Mouse (Mus musculus) c-Kit-positive CD71-negative TER-119-negative erythroid progenitor cells, embryonic 14.5 days (primary cell): Measurements from ENCODE around the gene Ncapg.
"Not testable (repeated sequence)": the region's sequence is repeated elsewhere in the genome, so short reads cannot be mapped to it uniquely, and the experiment has no call there.

Experiments
- DNase-seq: peaks from one replicate; pipeline ENCODE4 v3.0.0-alpha.2; 2013; ENCODE audit warnings: low read depth

Gene Ncapg

DNA sequence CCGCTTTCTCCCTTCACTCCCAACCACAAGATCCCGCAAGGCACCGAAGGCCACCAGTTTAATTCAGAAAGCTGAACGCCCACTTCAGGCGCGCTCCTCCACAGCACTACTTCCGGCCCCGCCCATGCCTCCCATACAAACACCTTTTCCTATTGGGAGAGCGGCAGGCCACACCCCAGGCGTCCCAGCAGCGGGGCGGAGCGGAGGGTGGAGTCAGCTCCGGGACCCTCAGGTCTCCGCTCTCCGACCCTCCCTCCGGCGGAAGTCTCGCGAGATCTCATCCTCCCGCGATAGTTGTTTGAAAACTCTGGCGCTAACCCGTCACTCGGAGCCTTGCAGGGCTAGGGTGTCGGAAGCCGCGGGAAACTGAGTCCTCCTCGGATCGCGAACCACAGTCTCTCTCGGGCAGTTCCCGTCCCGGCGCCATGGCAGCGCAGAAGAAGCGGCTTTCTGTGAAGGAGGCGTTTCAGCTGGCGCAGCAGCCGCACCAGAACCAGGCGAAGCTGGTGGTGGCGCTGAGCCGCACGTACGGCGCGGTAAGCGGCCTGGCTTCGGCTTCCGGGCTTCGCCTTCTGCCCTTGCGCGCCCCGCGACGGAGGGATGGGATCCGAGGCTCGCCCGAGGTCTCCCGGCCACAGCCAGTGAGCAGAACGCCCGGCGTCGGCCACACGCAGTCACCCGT, at the start of gene Ncapg:
Gene Ncapg (plus strand): TSS at position 322 of the 682 bp plus-strand sequence.
- DNase-seq: peak; percentile 99

DNA sequence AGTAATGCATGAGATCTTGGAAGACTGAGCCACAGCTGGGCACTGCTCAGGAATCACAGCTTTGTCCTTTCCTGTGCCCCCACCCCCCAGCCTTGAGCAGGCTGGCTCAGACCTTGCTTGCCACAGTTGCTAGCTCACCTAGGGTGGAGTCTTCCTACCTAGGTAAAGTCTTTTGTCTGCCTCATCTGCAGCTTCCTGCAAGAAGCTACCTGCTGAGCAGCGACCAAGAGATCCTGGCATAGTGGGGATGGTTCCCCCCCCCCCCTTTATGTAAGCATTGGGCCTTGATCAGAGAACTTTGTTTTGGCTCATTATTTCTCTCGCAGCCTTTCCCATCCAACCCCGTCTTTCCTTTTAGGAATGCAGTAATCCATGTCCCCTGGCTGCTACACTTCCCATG, 48.2 kb upstream of the Ncapg start:
- no peak for DNase-seq

DNA sequence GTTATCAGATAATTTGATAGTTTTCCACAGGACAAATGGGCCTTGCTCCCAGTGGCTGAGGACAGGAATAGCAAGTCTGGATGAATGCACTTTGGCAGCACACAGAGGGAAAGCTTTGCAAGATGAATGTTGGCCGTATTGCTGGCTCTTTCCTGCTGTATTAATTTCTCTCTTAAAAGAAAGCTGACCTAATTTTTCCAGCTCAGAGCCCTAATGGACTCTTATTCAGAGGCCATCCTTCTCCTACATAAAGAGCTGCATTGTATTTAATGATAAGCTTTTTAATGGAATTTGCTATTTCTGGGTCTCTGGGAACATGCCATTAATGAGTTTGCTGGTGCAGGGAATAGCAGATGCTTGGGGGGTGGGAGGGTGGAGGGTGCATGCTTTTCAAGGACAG, 41.9 kb upstream of the Ncapg start:
- no peak for DNase-seq

DNA sequence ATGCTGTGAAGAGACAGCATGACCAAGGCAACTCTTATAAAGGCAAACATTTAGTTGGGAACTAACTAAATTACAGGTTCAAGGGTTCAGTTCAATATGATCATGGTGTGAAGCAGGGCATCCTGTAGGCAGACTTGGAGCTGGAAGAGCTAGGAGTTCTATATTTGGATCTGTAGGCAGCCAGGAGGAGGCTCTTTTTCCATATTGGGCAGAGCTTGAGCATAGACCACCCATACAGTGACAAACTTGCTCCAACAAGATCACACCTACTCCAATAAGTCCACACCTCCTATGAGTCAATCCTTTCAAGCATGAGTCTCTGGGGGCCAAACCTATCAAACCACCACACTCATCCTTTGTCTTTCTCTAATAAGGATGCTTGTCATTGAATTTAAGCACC, 40.2 kb upstream of the Ncapg start:
- no peak for DNase-seq

DNA sequence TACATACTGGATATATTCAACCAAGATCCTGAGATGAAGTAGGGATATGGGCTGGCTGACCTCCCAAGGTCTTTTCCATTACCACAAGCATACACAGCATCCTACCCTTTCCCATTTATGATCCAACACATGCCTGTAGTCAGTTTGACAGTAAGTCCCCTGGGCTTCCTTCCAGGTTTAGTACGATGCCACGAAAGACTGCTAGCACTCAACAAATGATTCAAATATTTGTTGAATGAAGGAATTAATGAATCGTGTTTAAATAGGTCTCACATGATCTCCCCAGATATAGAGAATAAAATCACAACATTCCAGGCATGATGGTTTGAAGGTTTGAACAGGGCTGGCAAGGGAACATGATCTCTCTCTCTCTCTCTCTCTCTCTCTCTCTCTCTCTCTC, 31.3 kb upstream of the Ncapg start:
- no peak for DNase-seq

DNA sequence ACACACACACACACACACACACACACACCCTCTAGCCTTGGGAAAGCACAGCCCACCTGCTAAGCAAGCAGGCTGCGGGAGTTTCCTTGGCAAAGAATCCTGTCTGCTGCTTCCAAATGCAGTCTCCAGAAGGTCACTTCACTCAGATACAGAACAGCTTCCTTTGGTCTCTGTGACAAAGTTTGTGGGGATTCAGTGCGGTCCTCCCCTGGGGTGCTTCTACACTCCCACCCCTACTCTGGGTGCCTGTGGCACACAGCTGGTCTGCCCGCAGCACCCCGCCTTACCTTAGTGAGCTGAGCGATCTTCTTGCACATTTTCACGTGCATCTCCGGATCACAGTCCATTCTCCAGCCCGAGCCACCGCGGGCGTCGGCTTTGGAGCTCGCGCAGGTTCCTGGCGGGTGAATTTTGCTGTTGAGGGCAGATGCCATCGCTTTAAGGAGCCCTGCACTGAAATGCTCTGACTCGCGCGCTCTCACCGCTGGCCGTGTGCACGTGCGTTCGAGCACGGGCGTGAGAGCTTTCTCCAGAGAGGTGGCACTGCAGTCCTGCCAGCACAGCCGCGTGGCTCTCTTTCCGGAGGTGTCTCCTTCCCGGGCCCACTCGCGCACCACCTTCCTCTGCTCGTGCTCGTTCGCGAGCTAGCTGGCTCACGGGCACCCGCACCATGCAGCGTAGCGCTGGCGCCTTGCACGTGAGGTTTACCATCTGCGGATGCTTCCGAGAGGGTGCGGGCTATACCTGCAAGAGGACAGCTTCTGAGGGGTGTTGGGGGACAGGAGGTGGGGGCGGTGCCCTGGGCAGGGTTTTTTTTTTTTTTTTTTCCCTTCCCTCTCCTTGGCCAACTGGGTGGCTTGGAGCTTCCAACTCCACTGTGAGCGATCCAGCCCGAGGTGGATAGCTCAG, 30.7 kb upstream of the Ncapg start, which contains the start of gene Fam184b:
Gene Fam184b (minus strand): TSS at position 809 of the 909 bp plus-strand sequence.
- no peak for DNase-seq

DNA sequence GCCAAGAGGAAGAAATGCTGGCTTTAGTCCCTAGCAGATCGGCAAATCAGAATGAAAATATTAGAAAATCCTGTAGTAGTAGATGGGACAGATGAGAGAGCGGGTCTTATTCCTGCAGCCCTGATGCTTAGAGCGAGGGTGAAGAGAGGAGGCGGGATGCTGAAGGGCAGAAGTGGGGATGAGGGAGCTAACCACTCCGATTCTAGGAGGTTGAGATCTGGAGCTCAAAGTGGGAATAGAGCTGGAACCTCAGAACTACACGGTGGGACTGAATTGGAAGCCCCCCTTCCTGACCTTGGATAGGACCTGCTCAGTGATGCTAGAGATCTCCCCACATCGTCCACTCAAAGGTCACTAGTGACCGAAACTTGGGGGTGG, 30.0 kb upstream of the Ncapg start:
- no peak for DNase-seq

DNA sequence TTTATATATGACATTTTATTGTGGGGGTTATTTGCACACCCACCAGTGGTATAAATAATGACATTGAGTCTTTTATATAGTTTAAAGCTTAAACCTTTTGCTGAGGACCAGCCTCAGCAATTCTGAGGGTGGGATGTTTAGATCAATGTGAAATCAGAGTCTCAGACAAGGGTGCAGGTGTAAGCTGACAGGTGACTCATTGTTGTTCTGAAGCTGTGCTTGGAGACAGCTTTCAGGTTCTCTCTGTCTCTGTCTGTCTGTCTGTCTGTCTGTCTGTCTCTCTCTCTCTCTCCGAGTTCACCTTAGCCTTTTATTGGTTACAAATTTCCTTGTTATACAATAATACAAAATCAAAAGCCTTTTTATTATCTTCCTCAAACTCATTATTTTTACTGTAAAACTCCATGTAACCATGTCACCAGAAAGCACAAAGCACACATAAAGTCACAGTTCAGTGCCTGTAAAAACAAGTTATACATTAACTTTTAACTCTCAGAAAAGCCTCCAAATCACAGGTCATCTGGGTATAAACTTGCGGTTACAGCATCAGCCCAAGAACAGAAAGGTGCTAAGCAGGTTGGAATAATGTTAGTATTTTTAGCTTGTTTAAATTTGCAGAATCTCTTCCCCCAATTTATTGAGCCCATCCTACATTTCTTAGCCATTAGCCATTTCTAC, 18.6 kb upstream of the Ncapg start:
- no peak for DNase-seq

DNA sequence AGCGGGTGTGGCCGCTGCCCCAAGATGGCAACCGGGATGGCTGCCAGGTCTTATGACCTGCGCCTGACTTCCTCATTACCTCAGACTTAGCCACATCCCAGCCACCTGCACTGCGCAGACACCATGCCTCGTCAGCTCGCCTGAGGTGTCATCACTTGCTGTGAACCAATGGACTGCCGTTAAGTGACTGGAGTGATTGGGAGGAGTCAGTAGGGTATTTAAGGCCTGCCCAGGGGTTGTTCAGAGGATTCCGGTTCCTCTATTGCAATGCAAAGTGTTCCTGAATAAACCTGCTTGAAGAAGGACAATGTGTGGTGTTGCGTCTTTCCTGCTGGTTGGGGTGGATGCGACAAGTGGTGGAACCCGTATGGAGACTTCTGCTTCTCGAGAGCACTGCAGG, 11.3 kb upstream of the Ncapg start:
- not testable (repeated sequence) for DNase-seq

DNA sequence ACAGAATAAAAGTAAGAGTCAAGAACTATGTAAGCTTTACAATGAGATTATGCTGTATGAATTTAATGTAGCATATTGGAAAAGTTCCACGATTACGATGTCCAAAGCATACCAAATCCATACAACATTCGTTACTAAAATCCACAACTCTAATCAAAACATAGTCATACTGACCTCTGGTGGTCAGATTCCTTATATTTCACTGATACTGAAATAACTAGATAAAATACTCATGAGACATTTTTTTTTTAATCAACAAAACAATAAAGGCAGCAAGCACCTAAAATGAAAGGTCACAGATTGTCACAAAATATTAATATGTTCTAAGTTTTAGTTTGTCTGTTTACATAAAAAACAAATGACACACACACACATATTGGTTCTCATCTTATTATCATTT, 1.4 kb upstream of the Ncapg start:
- peak; percentile 43 for DNase-seq

DNA sequence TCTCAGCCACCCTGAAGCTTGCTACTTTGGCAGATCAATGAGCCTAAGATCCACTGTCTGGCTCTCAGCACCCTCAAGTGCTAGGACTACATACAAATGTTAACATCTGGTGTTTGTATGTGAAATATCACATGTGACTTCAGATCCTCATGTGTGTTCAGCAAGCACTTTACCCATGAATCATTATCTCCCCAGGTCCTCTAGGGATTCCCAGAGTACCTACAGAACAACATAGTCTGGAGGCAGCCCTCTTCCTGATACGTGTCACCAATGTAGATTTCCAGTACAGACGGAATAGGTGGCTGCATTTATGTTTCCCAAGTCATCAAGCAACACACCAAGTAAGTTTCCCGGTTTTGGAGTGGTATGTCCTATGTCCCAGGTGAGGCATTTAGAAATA, 888 bp upstream of the Ncapg start:
- DNase-seq: peak; percentile 17

DNA sequence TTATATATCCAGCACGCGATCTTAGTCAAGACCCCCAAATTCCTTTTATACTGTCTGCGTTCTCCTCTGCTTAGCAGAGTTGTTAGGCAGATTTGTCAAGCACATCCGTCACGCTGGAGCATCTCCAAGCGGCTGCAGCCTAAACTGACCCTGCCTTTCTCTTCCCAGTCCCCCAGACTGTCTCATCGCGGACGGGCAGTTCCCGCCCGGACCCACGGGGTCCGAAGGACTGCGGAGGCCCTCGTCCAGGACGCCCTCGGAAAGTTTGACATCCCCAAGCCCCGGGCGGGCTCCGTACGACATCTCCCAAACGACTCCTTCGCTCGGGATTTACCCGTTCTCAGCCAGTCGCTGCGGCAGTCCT, 503 bp upstream of the Ncapg start:
- peak; percentile 8 for DNase-seq

DNA sequence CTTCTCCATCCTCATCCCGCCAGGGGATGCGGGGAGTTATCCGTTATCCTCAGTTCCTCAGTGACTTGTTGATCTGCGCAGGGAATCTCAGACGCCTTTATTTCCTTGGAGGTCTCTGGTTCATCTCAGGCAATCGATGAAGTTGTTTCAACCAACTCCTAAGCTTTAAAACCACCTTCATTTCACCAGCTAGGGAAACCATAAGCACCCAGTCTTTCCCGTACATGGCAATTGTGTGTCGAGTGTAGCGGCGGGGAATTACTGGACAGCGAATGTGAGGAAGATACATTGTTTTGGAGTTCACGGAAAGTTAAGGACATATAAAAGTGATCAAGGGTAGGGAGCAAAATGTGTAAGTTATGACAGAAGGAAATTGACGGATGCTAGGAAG, 556 bp downstream of the Ncapg start:
- DNase-seq: peak; percentile 8

DNA sequence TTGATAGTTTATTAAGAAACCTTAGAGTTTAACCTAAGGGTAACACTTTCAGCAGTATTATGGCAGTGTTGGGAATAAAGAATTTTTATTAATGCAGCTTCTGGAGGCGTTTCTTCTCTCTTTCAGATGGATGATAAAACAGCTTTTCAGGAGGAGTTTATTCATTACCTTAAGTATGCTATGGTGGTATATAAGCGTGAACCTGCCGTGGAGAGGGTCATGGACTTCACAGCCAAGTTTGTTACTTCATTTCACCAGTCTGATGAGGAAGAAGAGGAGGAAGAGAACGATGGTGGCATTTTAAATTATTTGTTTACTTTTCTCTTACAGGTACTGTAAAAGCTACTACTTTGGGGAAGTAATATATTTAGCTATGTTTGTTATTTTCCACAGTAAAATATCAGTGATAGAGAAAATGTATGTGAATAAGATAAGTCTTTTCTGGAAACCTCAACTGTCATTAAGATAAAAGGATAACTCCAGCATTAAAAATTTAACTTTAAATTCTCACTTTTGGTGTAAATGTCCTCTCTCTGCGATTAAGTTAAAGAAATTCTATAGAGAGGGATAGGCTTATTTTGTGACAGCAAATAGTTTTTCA, 1.3 kb downstream of the Ncapg start:
- DNase-seq: no peak

DNA sequence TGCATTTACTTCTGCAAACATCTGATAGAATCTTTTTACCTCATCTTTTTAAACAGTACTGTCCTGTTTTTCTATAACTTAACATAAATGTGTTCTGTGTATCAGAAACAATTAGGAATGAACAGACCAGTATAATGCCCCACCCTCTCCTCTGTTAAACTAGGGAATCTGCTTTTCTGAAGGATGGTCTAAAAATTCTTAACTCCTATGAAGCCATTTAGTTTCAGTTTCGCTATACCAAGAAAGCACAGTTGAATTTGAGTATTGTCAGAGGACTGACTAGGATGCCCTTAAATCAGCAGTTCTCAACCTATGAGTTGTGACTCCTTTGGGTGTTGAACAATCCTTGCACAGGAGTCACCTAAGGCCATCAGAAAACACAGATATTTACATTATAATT, 5.3 kb downstream of the Ncapg start:
- DNase-seq: no peak

DNA sequence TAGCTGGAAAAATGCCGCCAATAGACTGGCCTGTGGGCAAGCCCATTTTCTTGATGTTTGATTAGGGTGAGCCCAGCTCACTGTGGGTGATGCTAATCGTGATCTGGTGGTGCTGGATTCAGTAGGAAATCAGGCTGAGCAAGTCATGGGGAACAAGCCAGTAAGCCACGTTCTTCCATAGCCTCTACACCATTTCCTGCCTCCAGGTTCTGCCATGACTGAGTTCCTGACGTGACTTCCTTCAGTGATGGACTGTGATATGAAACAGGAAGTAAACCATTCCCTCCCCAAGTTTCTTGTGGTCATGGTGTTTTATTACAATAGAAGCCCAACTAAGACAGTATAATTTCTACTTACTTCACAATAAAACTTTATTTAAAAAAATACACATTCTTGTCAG, 7.9 kb downstream of the Ncapg start:
- DNase-seq: no peak

DNA sequence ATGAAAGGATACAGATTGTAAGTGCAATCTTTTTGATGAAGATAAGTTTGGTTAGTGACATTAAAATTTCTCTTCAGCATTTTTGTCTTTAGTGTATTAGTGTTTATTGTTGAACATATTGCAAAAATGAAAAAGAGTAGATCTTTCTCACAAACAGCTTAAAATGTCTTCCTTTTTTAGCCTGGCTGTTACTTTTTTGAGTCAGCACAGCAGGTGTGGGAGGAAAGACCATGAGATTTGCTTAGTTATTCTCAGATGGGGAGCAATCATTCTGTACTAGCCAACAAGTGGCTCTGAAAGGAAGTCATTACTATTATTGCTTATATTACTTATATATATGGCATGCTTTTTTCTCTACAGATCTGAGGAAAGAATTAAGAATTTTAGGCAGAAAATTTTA, 10.2 kb downstream of the Ncapg start:
- DNase-seq: no peak

DNA sequence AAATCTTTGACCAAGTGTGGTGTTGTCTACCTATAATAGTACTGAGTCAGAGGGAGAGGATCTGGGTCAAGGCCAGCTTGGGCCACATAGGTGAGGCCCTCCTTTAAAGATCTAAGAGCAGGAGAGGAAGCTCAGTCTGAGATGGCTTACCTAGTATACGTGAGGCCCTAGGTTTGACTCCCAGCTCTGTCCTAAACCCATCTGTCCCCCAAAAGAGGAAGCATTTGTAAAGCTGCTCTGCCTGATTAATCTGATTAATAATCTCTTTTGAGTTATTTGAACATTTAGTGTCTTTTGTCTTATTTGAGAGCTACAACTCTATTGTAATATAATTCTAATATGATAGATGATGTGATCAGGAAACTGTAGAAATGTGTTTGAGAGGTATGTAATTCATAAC, 13.7 kb downstream of the Ncapg start:
- no peak for DNase-seq

DNA sequence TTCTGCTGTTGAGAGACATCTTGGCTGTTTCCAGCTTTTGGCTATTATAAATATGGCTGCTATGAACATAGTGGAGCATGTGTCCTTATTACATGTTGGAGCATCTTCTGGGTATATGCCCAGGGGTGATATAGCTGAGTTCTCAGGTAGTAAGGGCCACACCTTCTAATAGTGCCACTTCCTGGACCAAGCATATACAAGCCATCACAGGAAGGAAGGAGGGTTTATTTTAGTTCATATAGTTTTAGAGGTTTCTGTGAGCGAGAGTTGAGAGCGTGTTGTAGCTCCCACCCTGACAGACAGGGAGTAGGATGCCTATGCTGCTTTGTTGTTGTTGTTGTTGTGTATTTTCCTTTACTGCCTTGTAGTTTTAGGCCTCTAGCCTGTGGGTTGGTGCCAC, 15.5 kb downstream of the Ncapg start:
- DNase-seq: no peak

DNA sequence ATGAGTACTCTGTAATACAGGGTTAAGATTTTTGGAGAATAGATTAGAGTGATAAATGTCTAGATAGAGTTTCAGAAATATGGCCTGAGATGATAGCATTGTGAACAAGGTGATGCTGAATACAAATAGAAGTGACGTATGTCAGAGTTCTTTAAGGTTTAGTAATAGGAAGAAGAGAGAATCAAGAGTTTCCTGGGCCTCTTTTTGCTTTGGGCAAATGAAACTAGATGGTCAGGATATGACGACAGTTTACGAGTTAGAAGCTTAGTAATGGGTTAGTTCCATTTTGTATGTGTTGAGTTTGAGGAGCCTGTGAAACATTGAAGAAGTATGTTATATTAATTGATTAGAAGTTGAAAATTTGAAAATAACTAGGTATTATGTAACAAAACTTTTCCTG, 16.5 kb downstream of the Ncapg start:
- no peak for DNase-seq

DNA sequence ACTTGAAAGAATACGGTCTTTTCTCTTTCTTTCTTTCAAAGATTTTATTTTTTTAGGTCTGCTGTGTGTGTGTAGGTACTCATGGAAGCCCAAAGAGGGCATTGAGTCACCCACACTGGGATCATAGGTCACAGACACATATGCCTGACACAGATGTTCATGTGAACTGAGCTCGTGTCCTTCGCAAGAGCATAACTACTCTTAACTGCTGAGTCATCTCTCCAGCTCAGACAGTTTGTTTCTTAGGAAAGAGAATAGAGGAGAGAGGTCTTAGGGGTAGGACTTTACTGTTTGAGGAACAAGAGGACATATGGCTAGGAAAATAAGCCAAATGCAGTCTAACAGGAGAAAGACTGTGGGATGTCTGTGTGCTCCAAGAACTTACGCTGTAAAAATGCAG, 19.4 kb downstream of the Ncapg start:
- no peak for DNase-seq

DNA sequence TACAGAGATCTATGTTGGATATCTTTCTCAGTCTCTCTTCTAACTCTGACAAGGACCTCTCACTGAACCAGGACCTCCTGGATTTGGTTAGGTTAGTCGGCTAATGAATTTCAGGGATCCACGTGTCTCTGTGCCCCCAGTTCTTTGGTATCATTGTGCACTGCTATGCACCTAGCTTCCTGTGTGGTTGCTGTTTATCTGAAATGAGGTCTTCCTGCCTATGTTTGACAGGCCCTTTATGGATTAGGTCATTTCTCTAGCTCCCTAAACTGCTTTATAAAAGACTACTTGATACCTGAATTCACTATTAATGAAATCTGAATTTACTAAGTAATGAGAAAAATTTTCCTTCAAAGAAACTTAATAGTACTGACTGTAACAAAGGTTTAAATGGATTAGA, 21.1 kb downstream of the Ncapg start:
- no peak for DNase-seq

DNA sequence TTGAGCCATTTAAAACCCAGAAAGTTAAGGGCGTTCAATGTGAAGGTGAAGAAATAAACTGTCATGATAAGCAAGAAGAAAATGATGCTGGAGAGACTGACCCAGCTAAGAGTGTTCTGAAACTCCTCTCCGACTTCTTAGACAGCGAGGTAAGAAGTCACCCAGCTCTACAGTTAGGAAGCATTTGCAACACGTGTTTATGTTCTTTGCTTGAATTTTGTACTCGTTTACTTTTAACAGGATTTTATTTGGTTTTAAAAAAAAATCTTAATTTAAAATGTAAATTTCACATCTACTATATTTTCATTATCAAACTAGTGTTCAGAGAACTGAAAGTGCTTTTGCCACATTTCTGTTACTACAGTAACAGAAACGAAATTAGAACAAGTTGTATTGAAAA, 22.0 kb downstream of the Ncapg start:
- no peak for DNase-seq
